In the genomic region with DNA sequence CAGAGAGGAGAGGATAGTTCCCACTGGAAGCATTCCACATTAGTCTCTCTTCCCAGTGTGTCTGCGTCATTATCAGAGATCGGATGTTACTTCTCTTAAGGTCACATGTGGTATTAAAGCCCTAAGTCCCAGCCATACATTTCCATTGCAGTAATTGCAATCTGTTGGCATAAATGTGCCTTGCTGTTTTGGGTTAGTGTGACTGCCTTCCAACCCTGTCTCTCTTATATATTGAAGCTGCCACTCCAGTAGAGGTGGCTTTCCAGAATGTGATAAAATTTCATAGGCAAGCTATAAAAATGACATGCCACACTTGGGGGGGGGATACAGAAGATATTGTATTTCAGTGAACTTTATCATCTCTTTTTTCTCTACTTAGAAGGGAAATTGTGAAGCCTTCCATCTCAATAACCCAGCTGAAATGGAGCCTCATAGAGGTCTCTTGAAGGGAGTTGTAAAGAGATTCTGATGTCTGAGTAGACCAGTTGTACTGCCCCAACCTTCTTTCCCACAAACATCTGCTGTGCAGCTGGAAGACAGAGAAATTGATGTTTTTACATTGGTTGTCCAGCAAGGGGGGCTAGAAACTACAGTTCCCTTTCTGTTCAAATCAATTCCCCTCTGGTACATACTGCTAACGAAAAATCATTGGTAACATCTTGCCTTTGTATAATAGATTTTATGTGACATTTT, we compare ENCODE assay signal across 10 mouse cellular contexts.
DNase-seq lines count a peak whose midpoint lies in the region; ATAC-seq and TF ChIP-seq lines count a peak whose summit lies in the region.
"Had no signal": no experiment of that assay in that cellular context is flagged by ENCODE, and none has a peak within 500 bp of the region (broad histone marks: within the 10 kb centered on the region; RNA-seq: fewer than 3 reads in every experiment).

No protein-coding gene starts in this region.

- H3K4me3 ChIP-seq in lung, postnatal 0 days (ENCODE audit: low read depth, low read length): no peak overlapping the region
- H3K4me3 ChIP-seq in embryonic facial prominence, embryonic 11.5 days (ENCODE audit: low read depth, low read length): no peak overlapping the region
- H3K4me3 ChIP-seq in hindbrain, postnatal 0 days (ENCODE audit: low read length): no peak overlapping the region
- no peak overlapping the region for H3K4me3 ChIP-seq in kidney, embryonic 16.5 days (ENCODE audit: low read length)
- H3K4me3 ChIP-seq: myocyte had no signal

- no peaks in the 10 kb centered on the region for H3K4me1 ChIP-seq in lung, postnatal 0 days (ENCODE audit: insufficient read depth, low read depth, low read length)
- no peaks in the 10 kb centered on the region for H3K4me1 ChIP-seq in embryonic facial prominence, embryonic 11.5 days (ENCODE audit: control insufficient read depth, insufficient read depth, low read length)
- no peaks in the 10 kb centered on the region for H3K4me1 ChIP-seq in hindbrain, postnatal 0 days (ENCODE audit: insufficient read depth, low read length)
- no peaks in the 10 kb centered on the region for H3K4me1 ChIP-seq in kidney, embryonic 16.5 days (ENCODE audit: insufficient read depth, low read length)

- no peak overlapping the region for H3K4me2 ChIP-seq in lung, postnatal 0 days (replicated peaks; ENCODE audit: low read depth, low read length)
- no peak overlapping the region for H3K4me2 ChIP-seq in embryonic facial prominence, embryonic 11.5 days (ENCODE audit: low read depth, low read length)
- no peak overlapping the region for H3K4me2 ChIP-seq in hindbrain, postnatal 0 days (ENCODE audit: low read depth, low read length)
- no peak overlapping the region for H3K4me2 ChIP-seq in kidney, embryonic 16.5 days (replicated peaks; ENCODE audit: low read depth, low read length)

- no peaks in the 10 kb centered on the region for H3K36me3 ChIP-seq in lung, postnatal 0 days (ENCODE audit: insufficient read depth, low read length)
- no peaks in the 10 kb centered on the region for H3K36me3 ChIP-seq in embryonic facial prominence, embryonic 11.5 days (replicated peaks; ENCODE audit: control insufficient read depth, insufficient read depth, low read depth, low read length)
- H3K36me3 ChIP-seq in hindbrain, postnatal 0 days (ENCODE audit: insufficient read depth, low read length): no peaks in the 10 kb centered on the region
- no peaks in the 10 kb centered on the region for H3K36me3 ChIP-seq in kidney, embryonic 16.5 days (ENCODE audit: insufficient read depth, low read length)

- no peaks in the 10 kb centered on the region for H3K9me3 ChIP-seq in lung, postnatal 0 days (ENCODE audit: low read length)
- no peaks in the 10 kb centered on the region for H3K9me3 ChIP-seq in embryonic facial prominence, embryonic 11.5 days (replicated peaks; ENCODE audit: control insufficient read depth, low read length)
- no peaks in the 10 kb centered on the region for H3K9me3 ChIP-seq in hindbrain, postnatal 0 days (ENCODE audit: low read length)
- no peaks in the 10 kb centered on the region for H3K9me3 ChIP-seq in kidney, embryonic 16.5 days (ENCODE audit: low read length)

- 64% methylated on average over 3 of the region's 3 CpGs for WGBS in lung, postnatal 0 days
- WGBS in embryonic facial prominence, embryonic 11.5 days: 43% methylated on average over 3 of the region's 3 CpGs
- WGBS in hindbrain, postnatal 0 days: 54% methylated on average over 3 of the region's 3 CpGs
- WGBS in kidney, embryonic 16.5 days: 58% methylated on average over 3 of the region's 3 CpGs

- no peak overlapping the region for H3K9ac ChIP-seq in lung, postnatal 0 days (replicated peaks; ENCODE audit: low read depth)
- H3K9ac ChIP-seq in embryonic facial prominence, embryonic 11.5 days (replicated peaks; ENCODE audit: low read length): no peak overlapping the region
- H3K9ac ChIP-seq in hindbrain, postnatal 0 days (replicated peaks; ENCODE audit: low read length): no peak overlapping the region
- no peak overlapping the region for H3K9ac ChIP-seq in kidney, embryonic 16.5 days (replicated peaks; ENCODE audit: low read length)
- H3K9ac ChIP-seq: liver, embryonic 14.5 days had no signal

- TF ChIP-seq CTCF in lung, postnatal 0 days (IDR thresholded peaks at IDR 0.05): peak; percentile 39
- peak; percentile 39 for TF ChIP-seq CTCF in hindbrain, postnatal 0 days (IDR thresholded peaks at IDR 0.05; ENCODE audit: low read depth)

- no peaks in the 10 kb centered on the region for H3K27me3 ChIP-seq in lung, postnatal 0 days (replicated peaks; ENCODE audit: insufficient read depth, low read length)
- H3K27me3 ChIP-seq in embryonic facial prominence, embryonic 11.5 days (ENCODE audit: control insufficient read depth, insufficient read depth, low read length): no peaks in the 10 kb centered on the region
- H3K27me3 ChIP-seq in hindbrain, postnatal 0 days (ENCODE audit: insufficient read depth, low read length): no peaks in the 10 kb centered on the region
- no peaks in the 10 kb centered on the region for H3K27me3 ChIP-seq in kidney, embryonic 16.5 days (ENCODE audit: insufficient read depth, low read length)

- no peak for ATAC-seq in lung, postnatal 0 days
- ATAC-seq in embryonic facial prominence, embryonic 11.5 days (replicated peaks; ENCODE audit: insufficient number of reproducible peaks, low FRiP score, low TSS enrichment, low read depth): peak; percentile 18; the same call in 1 of the 2 replicates
- no peak for ATAC-seq in hindbrain, postnatal 0 days
- ATAC-seq in kidney, embryonic 16.5 days (ENCODE audit: low FRiP score, low TSS enrichment): no peak

- DNase-seq in lung, postnatal 0 days (ENCODE audit: low spot score): peak; percentile 22
- DNase-seq in lung, postnatal 25 days (ENCODE audit: low spot score): no peak
- DNase-seq in embryonic facial prominence, embryonic 11.5 days (ENCODE audit: low spot score): peak; percentile 81
- peak; percentile 39 for DNase-seq in hindbrain, postnatal 0 days (ENCODE audit: low spot score)
- DNase-seq in retina, embryonic 14.5 days (ENCODE audit: low spot score): peak; percentile 18
- DNase-seq in layer of hippocampus, postnatal 36 days: no peak
- DNase-seq: gastrocnemius, postnatal 25 days had no signal

- no peak overlapping the region for H3K27ac ChIP-seq in lung, postnatal 0 days (ENCODE audit: low read length)
- no peak overlapping the region for H3K27ac ChIP-seq in embryonic facial prominence, embryonic 11.5 days (replicated peaks; ENCODE audit: low read depth, low read length)
- H3K27ac ChIP-seq in hindbrain, postnatal 0 days: no peak overlapping the region
- no peak overlapping the region for H3K27ac ChIP-seq in kidney, embryonic 16.5 days (ENCODE audit: low read length)
- H3K27ac ChIP-seq: liver, embryonic 14.5 days had no signal

- no peak for TF ChIP-seq EP300 in lung, postnatal 0 days (IDR thresholded peaks at IDR 0.05)

Comparison
In these comparisons a context has a peak if more than half of its experiments do, and no peak if none do; other contexts are left out.
1. DNase-seq: peak in lung, postnatal 0 days (single experiment), embryonic facial prominence, embryonic 11.5 days (single experiment), hindbrain, postnatal 0 days (single experiment) and retina, embryonic 14.5 days (single experiment); none in lung, postnatal 25 days (single experiment) and layer of hippocampus, postnatal 36 days (0 of 2).